Mouse (Mus musculus) embryonic fibroblast, embryonic 13.5 days (primary cell): ENCODE measurements around the gene Pdia3.
"Not testable (repeated sequence)": the region's sequence is repeated elsewhere in the genome, so short reads cannot be mapped to it uniquely, and the experiment has no call there.

ENCODE experiments used
- CTCF ChIP-seq: IDR thresholded peaks from 2 replicates; pipeline ENCODE4 v1.5.1; 2011; ENCODE audit warnings: mild to moderate bottlenecking, control low read depth, low read length, moderate library complexity, borderline replicate concordance; ENCODE audit not compliant: insufficient read depth
- POLR2A ChIP-seq: IDR thresholded peaks from 2 replicates; pipeline ENCODE4 v1.6.1; 2011; ENCODE audit warnings: low read depth, mild to moderate bottlenecking, control low read depth, low read length, moderate library complexity

- TF ChIP-seq CTCF, POLR2A: not testable (repeated sequence)
These were observed 70.8 kb downstream of the Pdia3 start for GRCm38 (mm10) chr2:121484403-121484802.
